22 mouse cellular contexts compared by ENCODE assay signal in the genomic region with DNA sequence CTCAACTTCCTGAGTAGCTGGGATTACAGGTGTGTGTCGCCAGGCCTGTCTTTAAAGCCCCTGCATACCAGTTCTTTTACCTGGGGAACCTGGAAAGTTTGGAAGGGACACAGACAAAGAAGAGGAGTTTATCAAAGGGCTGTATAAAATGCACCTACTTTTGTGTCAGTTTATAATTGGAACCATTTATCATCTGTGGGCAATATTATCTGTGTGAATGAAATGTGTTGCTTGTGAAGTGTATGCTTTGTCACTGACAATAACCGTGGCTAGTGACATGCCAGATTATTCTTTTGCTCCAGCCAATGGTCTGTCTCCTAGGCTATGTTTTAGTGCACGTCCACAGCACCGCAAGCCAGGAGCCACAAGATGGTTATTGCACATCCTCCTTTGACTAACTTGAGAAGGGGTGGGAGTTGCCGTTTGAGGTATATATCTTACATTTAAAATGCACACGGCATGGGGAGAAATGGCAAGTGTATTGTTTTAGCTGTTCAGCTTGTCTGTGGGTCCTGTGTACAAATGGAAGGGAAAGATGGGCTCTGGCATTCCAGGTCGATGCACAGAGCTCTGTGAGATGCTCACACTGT. TPM values are rescaled to one million over a fixed set of nuclear protein-coding genes. Genes with fewer than 3 reads are reported as not detected.
DNase-seq lines count a peak whose midpoint lies in the region; ATAC-seq and TF ChIP-seq lines count a peak whose summit lies in the region.
"Had no signal": no experiment of that assay in that cellular context is flagged by ENCODE, and none has a peak within 500 bp of the region (broad histone marks: within the 10 kb centered on the region; RNA-seq: fewer than 3 reads in every experiment).

No protein-coding gene starts in this region.

- H3K27ac ChIP-seq in heart, postnatal 0 days (ENCODE audit: low read depth) = peak overlapping the region; percentile 20; the same call in 1 of the 2 replicates
- 0 out of 2 replicates have a peak overlapping the region, but pooled peaks have one; percentile 48 for H3K27ac ChIP-seq in liver, embryonic 15.5 days (replicated peaks)
- no peak overlapping the region for H3K27ac ChIP-seq in neural tube, embryonic 15.5 days (replicated peaks)
- no peak overlapping the region for H3K27ac ChIP-seq in intestine, embryonic 15.5 days
- H3K27ac ChIP-seq: embryonic facial prominence, embryonic 10.5 days; hindbrain, embryonic 12.5 days; limb, embryonic 15.5 days; neural tube, embryonic 13.5 days had no signal

- no peak for ATAC-seq in heart, postnatal 0 days (ENCODE audit: insufficient read depth, low read depth)
- ATAC-seq in liver, embryonic 15.5 days (ENCODE audit: insufficient read depth) = no peak
- ATAC-seq in neural tube, embryonic 15.5 days (ENCODE audit: low FRiP score) = no peak
- ATAC-seq in intestine, embryonic 15.5 days = no peak
- ATAC-seq: forebrain, embryonic 16.5 days; intestine, embryonic 16.5 days had no signal

- H3K4me1 ChIP-seq in heart, postnatal 0 days (ENCODE audit: control insufficient read depth, insufficient read depth) = peaks cover 38% of the 10 kb centered on the region
- H3K4me1 ChIP-seq in liver, embryonic 15.5 days (replicated peaks) = peaks cover 44% of the 10 kb centered on the region
- H3K4me1 ChIP-seq in neural tube, embryonic 15.5 days = peaks cover under 1% of the 10 kb centered on the region; the same call in 1 of the 2 replicates
- peaks cover 6% of the 10 kb centered on the region; the same call in 1 of the 2 replicates for H3K4me1 ChIP-seq in intestine, embryonic 15.5 days (replicated peaks)
- H3K4me1 ChIP-seq: hindbrain, embryonic 12.5 days had no signal

- intact Hi-C loops in heart, postnatal 25 days (cut with DNase I) = no loop called here

- WGBS in heart, postnatal 0 days = 66% methylated on average over 7 of the region's 7 CpGs
- WGBS in liver, embryonic 15.5 days (ENCODE audit: insufficient replicate concordance) = 59% methylated on average over 7 of the region's 7 CpGs
- 84% methylated on average over 7 of the region's 7 CpGs for WGBS in neural tube, embryonic 15.5 days
- 84% methylated on average over 7 of the region's 7 CpGs for WGBS in intestine, embryonic 15.5 days

- no peaks in the 10 kb centered on the region for H3K27me3 ChIP-seq in heart, postnatal 0 days (ENCODE audit: control insufficient read depth, insufficient read depth, low read length)
- no peaks in the 10 kb centered on the region for H3K27me3 ChIP-seq in liver, embryonic 15.5 days
- no peaks in the 10 kb centered on the region for H3K27me3 ChIP-seq in neural tube, embryonic 15.5 days (replicated peaks)
- no peaks in the 10 kb centered on the region for H3K27me3 ChIP-seq in intestine, embryonic 15.5 days (replicated peaks)
- H3K27me3 ChIP-seq: heart, embryonic 12.5 days; hindbrain, embryonic 12.5 days; limb, embryonic 15.5 days; neural tube, embryonic 13.5 days had no signal

- no peak overlapping the region for H3K4me2 ChIP-seq in heart, postnatal 0 days (ENCODE audit: low read depth, low read length)
- no peak overlapping the region for H3K4me2 ChIP-seq in liver, embryonic 15.5 days
- H3K4me2 ChIP-seq in neural tube, embryonic 15.5 days = no peak overlapping the region
- H3K4me2 ChIP-seq in intestine, embryonic 15.5 days (replicated peaks) = no peak overlapping the region
- H3K4me2 ChIP-seq: heart, embryonic 12.5 days; hindbrain, embryonic 12.5 days; limb, embryonic 15.5 days; neural tube, embryonic 13.5 days had no signal

- no peak for DNase-seq in heart, postnatal 0 days (ENCODE audit: low spot score)
- DNase-seq in heart, postnatal 25 days (ENCODE audit: low spot score) = no peak
- DNase-seq in thymus, postnatal 4 days = peak; percentile 25
- DNase-seq in thymus, postnatal 14 days = no peak
- DNase-seq in embryo, embryonic 9.5 days (ENCODE audit: extremely low spot score) = no peak
- DNase-seq: B cell, adult 2 months; cerebellum, postnatal 14 days; gastrocnemius, postnatal 14 days; kidney, postnatal 14 days; layer of hippocampus, adult 9-11 months; retina, postnatal 1 day had no signal

- H3K9ac ChIP-seq in heart, postnatal 0 days (replicated peaks; ENCODE audit: low read depth, low read length) = no peak overlapping the region
- no peak overlapping the region for H3K9ac ChIP-seq in liver, embryonic 15.5 days
- no peak overlapping the region for H3K9ac ChIP-seq in neural tube, embryonic 15.5 days (replicated peaks)
- H3K9ac ChIP-seq in intestine, embryonic 15.5 days = no peak overlapping the region
- H3K9ac ChIP-seq: heart, embryonic 12.5 days; hindbrain, embryonic 12.5 days; limb, embryonic 15.5 days; neural tube, embryonic 13.5 days had no signal

- no peak for TF ChIP-seq CTCF in heart, postnatal 0 days (IDR thresholded peaks at IDR 0.05; ENCODE audit: low read depth)

- no peak for TF ChIP-seq EP300 in heart, postnatal 0 days (IDR thresholded peaks at IDR 0.05; ENCODE audit: low read depth)

- no peak overlapping the region for H3K4me3 ChIP-seq in heart, postnatal 0 days (ENCODE audit: low read depth, low read length)
- no peak overlapping the region for H3K4me3 ChIP-seq in liver, embryonic 15.5 days (replicated peaks)
- no peak overlapping the region for H3K4me3 ChIP-seq in neural tube, embryonic 15.5 days (replicated peaks)
- no peak overlapping the region for H3K4me3 ChIP-seq in intestine, embryonic 15.5 days (replicated peaks)
- H3K4me3 ChIP-seq: embryonic facial prominence, embryonic 10.5 days; heart, embryonic 12.5 days; hindbrain, embryonic 12.5 days; limb, embryonic 15.5 days; neural tube, embryonic 13.5 days had no signal

- H3K9me3 ChIP-seq in heart, postnatal 0 days (replicated peaks; ENCODE audit: control insufficient read depth, low read length) = no peaks in the 10 kb centered on the region
- no peaks in the 10 kb centered on the region for H3K9me3 ChIP-seq in liver, embryonic 15.5 days (replicated peaks)
- H3K9me3 ChIP-seq in neural tube, embryonic 15.5 days (replicated peaks) = no peaks in the 10 kb centered on the region
- H3K9me3 ChIP-seq in intestine, embryonic 15.5 days = no peaks in the 10 kb centered on the region
- H3K9me3 ChIP-seq: embryonic facial prominence, embryonic 10.5 days; heart, embryonic 12.5 days; hindbrain, embryonic 12.5 days; limb, embryonic 15.5 days; neural tube, embryonic 13.5 days had no signal

- peaks cover 22% of the 10 kb centered on the region for H3K36me3 ChIP-seq in heart, postnatal 0 days (replicated peaks; ENCODE audit: control insufficient read depth, insufficient read depth, low read length)
- H3K36me3 ChIP-seq in liver, embryonic 15.5 days (replicated peaks) = peaks cover 4% of the 10 kb centered on the region
- H3K36me3 ChIP-seq in neural tube, embryonic 15.5 days = no peaks in the 10 kb centered on the region
- H3K36me3 ChIP-seq in intestine, embryonic 15.5 days = no peaks in the 10 kb centered on the region; the same call in 1 of the 2 replicates
- H3K36me3 ChIP-seq: neural tube, embryonic 13.5 days had no signal

RNA-seq across cellular contexts. Expression of gene Cflar, which starts 8.1 kb away (rescaled TPM):
- total RNA-seq in heart, postnatal 0 days (2014; rRNA removed; ENCODE audit: low replicate concordance) = 44.4 and 102 TPM in 2 replicates
- 49.8 and 53.6 TPM in 2 replicates for polyA plus RNA-seq in heart, postnatal 0 days (2015; fragmentation: Nextera tagmentation; extraction: Ambion mirVana)
- 10 to 100 TPM; 52.1 to 59.3 TPM for total RNA-seq in heart, postnatal 25 days (2021)
- 16.3 and 16.9 TPM in 2 replicates for polyA plus RNA-seq in liver, embryonic 15.5 days (2015; fragmentation: Nextera tagmentation; extraction: Ambion mirVana)
- 15.3 and 20.0 TPM in 2 replicates for polyA plus RNA-seq in neural tube, embryonic 15.5 days (2015; fragmentation: Nextera tagmentation; extraction: Ambion mirVana)
- polyA plus RNA-seq in intestine, embryonic 15.5 days (2015; fragmentation: Nextera tagmentation; extraction: Ambion mirVana) = 29.2 and 30.0 TPM in 2 replicates

RNA-seq across cellular contexts. Expression of gene Als2cr12, which starts 23.7 kb away (rescaled TPM):
- total RNA-seq in heart, postnatal 0 days (2014; rRNA removed; ENCODE audit: low replicate concordance) = not detected in 2 replicates
- polyA plus RNA-seq in heart, postnatal 0 days (2015; fragmentation: Nextera tagmentation; extraction: Ambion mirVana) = not detected in 2 replicates
- total RNA-seq in heart, postnatal 25 days (2021) = not detected
- 0.07 TPM in 1 of 2 replicates, not detected in the other for polyA plus RNA-seq in liver, embryonic 15.5 days (2015; fragmentation: Nextera tagmentation; extraction: Ambion mirVana)
- not detected in 2 replicates for polyA plus RNA-seq in neural tube, embryonic 15.5 days (2015; fragmentation: Nextera tagmentation; extraction: Ambion mirVana)
- 1.5 and 1.6 TPM in 2 replicates for polyA plus RNA-seq in intestine, embryonic 15.5 days (2015; fragmentation: Nextera tagmentation; extraction: Ambion mirVana)
- total RNA-seq: gastrocnemius, postnatal 14 days; midbrain, postnatal 0 days had no signal
- polyA plus RNA-seq: embryonic facial prominence, embryonic 10.5 days; forebrain, embryonic 16.5 days; heart, embryonic 12.5 days; hindbrain, embryonic 12.5 days; midbrain, postnatal 0 days; neural tube, embryonic 13.5 days had no signal

Comparison
In these comparisons a context has a peak if more than half of its experiments do, and no peak if none do; other contexts are left out.
1. H3K27ac ChIP-seq: peak in heart, postnatal 0 days (single experiment) and liver, embryonic 15.5 days (single experiment); none in neural tube, embryonic 15.5 days (single experiment) and intestine, embryonic 15.5 days (single experiment).